Mouse (Mus musculus) kidney, adult 2 months (tissue): ENCODE measurements around the gene Rapgef2.

ENCODE experiments used
- CTCF ChIP-seq: fragments of 200-500 bp; conservative IDR thresholded peaks from 2 replicates; pipeline ENCODE4 v1.5.1; 2011; ENCODE audit warnings: low read depth, mild to moderate bottlenecking, control low read depth, low read length, moderate library complexity, mixed read lengths; ENCODE audit not compliant: insufficient read depth, insufficient read length
- POLR2A ChIP-seq: fragments of 200-500 bp; IDR thresholded peaks from one replicate; pipeline ENCODE4 v1.6.1; 2011; ENCODE audit warnings: low read depth, low read length, control low read depth

- no peak for TF ChIP-seq CTCF
- no peak for TF ChIP-seq POLR2A
These were observed 263.6 kb downstream of the Rapgef2 start for GRCm38 (mm10) chr3:79022690-79023089.
